Mouse (Mus musculus): ENCODE measurements around the gene Zbtb42. TPM values are rescaled to one million over a fixed set of nuclear protein-coding genes. Genes with fewer than 3 reads are reported as not detected.

The Zbtb42 gene
- total and polyA plus RNA-seq, 3 experiments: 7.6 to 11.4 TPM; not detected in 1

GRCm38 (mm10) chr12:112664656-112665055, 14.0 kb upstream of the Zbtb42 start:
- H3K79me2 ChIP-seq (ENCODE audit: control insufficient read depth, insufficient read depth, low read length, poor library complexity): peaks cover 45% of the 10 kb centered on the region
- no peak overlapping the region for H3K27ac ChIP-seq (ENCODE audit: control insufficient read depth, low read depth, low read length)
- H3K4me3 ChIP-seq (ENCODE audit: control insufficient read depth in 1 of 2, insufficient read depth in 1 of 2, low read depth in 2 of 2, low read length in 2 of 2): no peak overlapping the region
- no peaks in the 10 kb centered on the region for H3K4me1 ChIP-seq (ENCODE audit: control insufficient read depth in 1 of 2, insufficient read depth in 2 of 2, low read length in 2 of 2)
- no peaks in the 10 kb centered on the region for H3K27me3 ChIP-seq (ENCODE audit: control insufficient read depth in 1 of 2, insufficient read depth in 2 of 2, low read length in 2 of 2)
- H3K36me3 ChIP-seq (ENCODE audit: control insufficient read depth in 1 of 2, insufficient read depth in 2 of 2, low read length in 2 of 2): peaks cover 0 to 43% of the 10 kb centered on the region in 2 experiments; a peak in 2 of 4 replicates
- DNase-seq (ENCODE audit: low read depth, low spot score): no peak
- H3K9me3 ChIP-seq (replicated peaks; ENCODE audit: insufficient read depth, low read length): no peaks in the 10 kb centered on the region
- no peak for TF ChIP-seq TAL1 (IDR thresholded peaks at IDR 0.05; ENCODE audit: low read length)
- H3K9ac ChIP-seq (ENCODE audit: control insufficient read depth, low read depth, low read length, poor library complexity, severe bottlenecking): no peak overlapping the region

GRCm38 (mm10) chr12:112665445-112665844, 13.2 kb upstream of the Zbtb42 start:
- Histone ChIP-seq H3K79me2 (ENCODE audit: control insufficient read depth, insufficient read depth, low read length, poor library complexity) (peaks cover 53% of the 10 kb centered on the region), H3K36me3 (ENCODE audit: control insufficient read depth in 1 of 2, insufficient read depth in 2 of 2, low read length in 2 of 2) (peaks cover 0 to 43% of the 10 kb centered on the region in 2 experiments; a peak in 2 of 4 replicates), H3K4me1 (ENCODE audit: control insufficient read depth in 1 of 2, insufficient read depth in 2 of 2, low read length in 2 of 2) (no peaks in the 10 kb centered on the region), H3K9ac (ENCODE audit: control insufficient read depth, low read depth, low read length, poor library complexity, severe bottlenecking) (no peak overlapping the region), H3K9me3 (replicated peaks; ENCODE audit: insufficient read depth, low read length) (no peaks in the 10 kb centered on the region), H3K27me3 (ENCODE audit: control insufficient read depth in 1 of 2, insufficient read depth in 2 of 2, low read length in 2 of 2) (no peaks in the 10 kb centered on the region), H3K4me3 (ENCODE audit: control insufficient read depth in 1 of 2, insufficient read depth in 1 of 2, low read depth in 2 of 2, low read length in 2 of 2) (no peak overlapping the region), H3K27ac (ENCODE audit: control insufficient read depth, low read depth, low read length) (no peak overlapping the region)
- DNase-seq (ENCODE audit: low read depth, low spot score): no peak
- TF ChIP-seq MAZ (IDR thresholded peaks at IDR 0.05; ENCODE audit: low read depth, low read length) (no peak), BHLHE40 (IDR thresholded peaks at IDR 0.05; ENCODE audit: borderline replicate concordance, low read depth, low read length) (no peak), ZC3H11A (IDR thresholded peaks at IDR 0.05; ENCODE audit: low read depth, low read length) (no peak), KAT2A (conservative IDR thresholded peaks at IDR 0.05; ENCODE audit: low read depth, low read length) (no peak), MYB (IDR thresholded peaks at IDR 0.05; ENCODE audit: low read depth, low read length) (no peak), GATA1 (IDR thresholded peaks at IDR 0.05; ENCODE audit: low read depth, low read length) (no peak), POLR2AphosphoS5 (IDR thresholded peaks at IDR 0.05; ENCODE audit: borderline replicate concordance, low read depth, low read length) (no peak), MXI1 (IDR thresholded peaks at IDR 0.05; ENCODE audit: low read depth, low read length) (no peak), E2F4 (IDR thresholded peaks at IDR 0.05; ENCODE audit: borderline replicate concordance, low read depth, low read length) (no peak), RAD21 (IDR thresholded peaks at IDR 0.05; ENCODE audit: low read depth, low read length) (no peak), SMC3 (IDR thresholded peaks at IDR 0.05; ENCODE audit: low read depth, low read length) (no peak)

- TF ChIP-seq NRF1 (IDR thresholded peaks at IDR 0.05; ENCODE audit: insufficient read depth, low read depth, low read length, poor library complexity, severe bottlenecking) (no peak), MXI1 (IDR thresholded peaks at IDR 0.05; ENCODE audit: low read depth, low read length) (no peak), TAL1 (IDR thresholded peaks at IDR 0.05; ENCODE audit: low read length) (no peak), MAFK (IDR thresholded peaks at IDR 0.05; ENCODE audit: borderline replicate concordance, low read depth, low read length) (no peak)
- H3K4me1 ChIP-seq (ENCODE audit: control insufficient read depth in 1 of 2, insufficient read depth in 2 of 2, low read length in 2 of 2): no peaks in the 10 kb centered on the region
- DNase-seq (ENCODE audit: low read depth, low spot score): no peak
- no peak overlapping the region for H3K9ac ChIP-seq (ENCODE audit: control insufficient read depth, low read depth, low read length, poor library complexity, severe bottlenecking)
- no peak overlapping the region for H3K4me3 ChIP-seq (ENCODE audit: control insufficient read depth in 1 of 2, insufficient read depth in 1 of 2, low read depth in 2 of 2, low read length in 2 of 2)
- H3K36me3 ChIP-seq (ENCODE audit: control insufficient read depth in 1 of 2, insufficient read depth in 2 of 2, low read length in 2 of 2): peaks cover 0 to 42% of the 10 kb centered on the region in 2 experiments; a peak in 2 of 4 replicates
- H3K79me2 ChIP-seq (ENCODE audit: control insufficient read depth, insufficient read depth, low read length, poor library complexity): peaks cover 59% of the 10 kb centered on the region
- H3K9me3 ChIP-seq (replicated peaks; ENCODE audit: insufficient read depth, low read length): no peaks in the 10 kb centered on the region
- H3K27ac ChIP-seq (ENCODE audit: control insufficient read depth, low read depth, low read length): no peak overlapping the region
- no peaks in the 10 kb centered on the region for H3K27me3 ChIP-seq (ENCODE audit: control insufficient read depth in 1 of 2, insufficient read depth in 2 of 2, low read length in 2 of 2)
These were observed 12.6 kb upstream of the Zbtb42 start for GRCm38 (mm10) chr12:112665881-112666544.
